Mouse (Mus musculus) kidney, postnatal 4 days (tissue): ENCODE results near the gene Plxna1.

Experiments used
- DNase-seq, 2 experiments: peaks; one replicate each; pipeline ENCODE4 v3.0.0; 2021; ENCODE audit warnings: mixed read lengths in 2 of 2

Gene Plxna1

DNA sequence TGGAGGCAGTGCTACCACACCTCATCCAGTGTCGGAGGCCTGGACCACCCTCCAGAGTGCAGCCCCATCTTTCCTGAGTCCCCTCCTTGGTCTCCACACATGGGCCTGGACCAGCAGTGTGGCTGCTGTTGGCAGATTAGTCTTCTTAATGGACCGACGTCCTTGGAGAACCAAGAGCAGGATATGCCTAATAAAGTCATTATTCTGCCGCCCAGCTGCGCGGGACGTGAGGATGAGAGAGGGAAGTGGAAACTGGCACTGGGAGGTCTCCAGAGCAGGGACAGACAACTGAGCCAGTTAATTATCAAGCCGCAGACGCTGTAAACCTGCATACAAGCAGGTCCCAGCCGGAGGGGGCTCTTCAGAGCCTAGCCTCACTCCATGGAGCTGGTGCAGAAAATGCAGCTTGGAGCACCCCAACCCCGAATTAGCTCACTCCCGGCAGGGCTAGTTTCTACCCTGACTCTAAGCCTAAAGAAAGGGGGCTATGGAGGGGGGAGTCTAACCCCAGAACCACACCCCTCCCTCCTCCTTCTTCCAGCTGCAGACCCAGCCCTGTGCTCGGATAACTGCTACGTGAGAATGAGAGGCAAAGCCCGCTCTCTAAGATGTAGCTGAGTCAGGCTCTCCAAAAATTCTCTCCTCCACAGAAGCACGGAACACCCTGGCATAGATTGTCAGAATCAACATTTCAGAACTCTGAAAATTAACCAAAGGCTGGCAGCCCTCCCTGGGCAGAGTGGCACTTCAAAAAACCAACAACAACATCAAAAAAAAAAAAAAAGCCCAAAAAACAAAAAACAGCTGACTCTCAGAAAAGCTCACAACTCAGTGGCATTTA is 80.7 kb downstream of the Plxna1 start:
- DNase-seq, result peak; percentile 33 to 39

DNA sequence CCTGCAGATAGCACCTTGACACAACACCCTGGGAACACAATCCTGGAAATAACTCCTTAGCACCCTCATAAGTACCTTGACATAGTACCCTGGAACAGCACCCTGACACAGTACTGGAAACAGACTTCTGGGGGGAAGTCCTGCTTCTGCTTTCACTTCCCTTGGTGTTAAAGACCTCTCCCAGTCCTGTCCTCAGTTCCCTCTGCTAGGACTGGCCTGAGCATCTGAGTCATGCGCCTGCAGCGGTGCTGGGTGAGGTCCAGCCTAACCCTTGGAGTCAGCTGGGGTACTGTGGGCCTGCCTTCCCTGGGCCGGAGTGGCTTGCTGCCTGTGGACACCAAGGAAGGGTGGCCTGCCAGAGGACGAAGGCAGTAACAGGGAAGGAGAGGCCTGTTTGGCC is 81.9 kb downstream of the Plxna1 start:
- DNase-seq, result peak in 1 of 2 experiments; percentile 14

DNA sequence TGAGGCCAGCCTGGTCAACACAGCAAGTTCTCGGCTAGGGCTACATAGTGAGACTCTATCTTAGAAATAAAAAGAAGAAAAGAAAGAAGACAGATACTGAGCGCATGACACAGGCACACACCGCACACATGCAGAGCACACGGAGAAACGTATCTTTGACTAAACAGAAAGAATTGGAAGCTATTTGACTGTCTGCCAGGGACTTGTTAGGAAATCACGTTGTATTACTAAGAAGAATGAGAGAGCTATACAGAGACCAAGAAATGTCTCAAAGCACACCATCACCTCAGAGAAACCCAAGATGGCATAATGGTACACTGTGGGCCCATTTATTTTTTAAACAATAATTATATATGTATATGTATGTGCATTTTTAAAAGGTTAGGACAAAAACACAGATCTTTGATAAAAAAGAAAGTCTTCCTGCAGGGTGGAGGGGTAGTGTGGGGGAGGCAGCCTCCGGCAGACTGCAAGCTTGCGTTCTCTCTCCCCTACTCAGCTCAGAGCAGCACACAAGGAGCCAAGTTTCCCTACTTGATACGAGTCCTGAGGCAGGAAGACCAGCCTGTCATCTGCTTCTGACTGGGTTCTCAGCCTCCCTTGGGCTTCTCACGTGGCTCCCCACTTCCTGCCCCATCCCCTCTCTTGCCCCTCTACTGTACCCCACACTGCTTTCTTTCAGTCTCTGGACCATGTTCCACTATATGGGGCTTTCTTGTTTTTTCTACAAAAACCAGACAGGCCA is 90.5 kb downstream of the Plxna1 start:
- DNase-seq, result no peak

DNA sequence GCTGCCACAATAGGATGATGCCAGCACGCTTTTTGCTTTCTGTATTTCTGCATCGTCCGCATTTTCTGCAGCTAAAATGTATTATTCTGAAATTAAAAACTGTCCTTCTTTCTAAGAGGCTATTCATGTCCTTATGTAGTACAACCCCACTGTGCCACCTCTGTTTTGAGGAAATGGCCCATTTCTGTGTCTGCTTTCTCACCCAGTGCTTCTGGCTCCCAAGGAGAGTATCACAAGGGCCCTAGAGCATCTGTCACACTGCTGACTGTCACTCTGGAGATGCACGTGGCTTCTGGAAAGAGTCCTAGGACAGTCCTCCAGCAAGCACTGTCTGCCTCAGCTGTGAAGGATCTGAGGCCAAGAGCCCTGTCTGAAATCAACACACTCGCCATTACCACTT is 95.2 kb downstream of the Plxna1 start:
- no peak for DNase-seq
